Mouse (Mus musculus): ENCODE data around the gene Zbtb11.

DNA sequence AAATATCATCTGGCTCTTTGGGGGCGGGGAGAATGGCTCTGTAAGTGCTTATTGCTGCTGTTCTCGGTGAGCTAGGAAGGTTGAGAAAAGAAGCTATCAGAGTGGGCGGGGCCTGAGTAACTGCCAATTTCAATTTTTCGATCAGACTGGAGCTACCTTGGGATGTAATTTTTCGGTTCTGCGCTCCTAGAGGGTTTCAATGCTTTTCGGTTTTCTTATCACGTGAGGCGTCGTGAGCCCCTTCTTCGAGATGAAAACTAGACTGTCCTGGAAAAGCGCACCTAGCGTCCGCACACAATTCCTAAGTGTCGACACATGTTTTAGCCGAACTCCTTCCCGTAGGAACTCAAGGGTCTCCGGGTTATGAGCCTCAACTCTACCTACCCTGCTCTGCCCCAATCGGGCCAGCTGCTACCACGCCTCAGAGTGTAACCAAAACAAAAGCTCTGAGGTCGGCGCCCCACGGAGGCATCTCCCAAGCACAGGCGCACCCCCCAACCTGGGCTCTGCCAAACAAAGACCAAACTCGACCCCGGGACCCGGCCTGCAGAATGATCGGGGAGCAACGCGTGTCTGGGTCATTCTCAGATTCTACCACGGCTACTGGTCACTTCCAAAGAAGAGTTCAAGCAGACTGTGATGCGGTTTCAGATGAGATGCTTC lies 39.9 kb upstream of the Zbtb11 start:
- no peak for TF ChIP-seq POLR2A (IDR thresholded peaks at IDR 0.05; ENCODE audit: insufficient read depth, low read depth, low read length)
- no peak for TF ChIP-seq CTCF (IDR thresholded peaks at IDR 0.05)
- no peak for TF ChIP-seq EP300 (IDR thresholded peaks at IDR 0.05; ENCODE audit: insufficient read depth, low read depth, low read length)
